Mouse (Mus musculus): ENCODE measurements at regions not wholly inside any gene's neighbourhood (a gene's known extent, or its start where the extent isn't known, plus 50 kb on each side); places are given as distances from the start of the nearest gene placed in this dataset.
A peak's percentile ranks its signal among the peaks of the same experiment; 100 is the strongest.

GRCm38 (mm10) chr10:16618752-16619151 is 1104.3 kb upstream of the Cited2 start:
- DNase-seq (ENCODE audit: low spot score in 2 of 2): no peak
- no peak overlapping the region for H3K27ac ChIP-seq
- no peak for TF ChIP-seq CTCF (conservative IDR thresholded peaks at IDR 0.05)
- H3K4me3 ChIP-seq: no peak overlapping the region

GRCm38 (mm10) chr10:16619584-16619983 is 1103.4 kb upstream of the Cited2 start:
- no peak overlapping the region for H3K4me3 ChIP-seq
- TF ChIP-seq CTCF (conservative IDR thresholded peaks at IDR 0.05): no peak
- DNase-seq (ENCODE audit: low spot score in 2 of 2): no peak
- H3K27ac ChIP-seq: no peak overlapping the region

- Histone ChIP-seq H3K4me3 (no peak overlapping the region), H3K27ac (no peak overlapping the region)
- no peak for TF ChIP-seq CTCF (conservative IDR thresholded peaks at IDR 0.05)
- DNase-seq (ENCODE audit: low spot score in 2 of 2): no peak
Observed at GRCm38 (mm10) chr10:16620804-16621559, 1102.0 kb upstream of the Cited2 start.

- no peak for TF ChIP-seq CTCF (conservative IDR thresholded peaks at IDR 0.05)
- DNase-seq (ENCODE audit: low spot score in 2 of 2): no peak
- no peak overlapping the region for H3K4me3 ChIP-seq
- H3K27ac ChIP-seq: no peak overlapping the region
Observed at GRCm38 (mm10) chr10:16622821-16623220, 1100.2 kb upstream of the Cited2 start.

- no peak for TF ChIP-seq CTCF (conservative IDR thresholded peaks at IDR 0.05)
- Histone ChIP-seq H3K27ac (no peak overlapping the region), H3K4me3 (no peak overlapping the region)
- no peak for DNase-seq (ENCODE audit: low spot score in 2 of 2)
Observed at GRCm38 (mm10) chr10:16633236-16633635, 1089.8 kb upstream of the Cited2 start.

- DNase-seq (ENCODE audit: low spot score in 2 of 2): no peak
- TF ChIP-seq CTCF (conservative IDR thresholded peaks at IDR 0.05): no peak
- Histone ChIP-seq H3K27ac (no peak overlapping the region), H3K4me3 (no peak overlapping the region)
Observed at GRCm38 (mm10) chr10:16635463-16635862, 1087.6 kb upstream of the Cited2 start.

GRCm38 (mm10) chr10:16637006-16637405 is 1086.0 kb upstream of the Cited2 start:
- TF ChIP-seq CTCF (conservative IDR thresholded peaks at IDR 0.05): peak; percentile 70
- no peak overlapping the region for H3K27ac ChIP-seq
- DNase-seq (ENCODE audit: low spot score in 2 of 2): peak in 1 of 2 experiments; percentile 12

GRCm38 (mm10) chr10:16638111-16638510 is 1084.9 kb upstream of the Cited2 start:
- Histone ChIP-seq H3K27ac (no peak overlapping the region), H3K4me3 (no peak overlapping the region)
- no peak for DNase-seq (ENCODE audit: low spot score in 2 of 2)
- no peak for TF ChIP-seq CTCF (conservative IDR thresholded peaks at IDR 0.05)

More at GRCm38 (mm10) chr10:16637006-16637405, 1086.0 kb upstream of the Cited2 start:
- no peak overlapping the region for H3K4me3 ChIP-seq

GRCm38 (mm10) chr10:16640136-16640535 is 1082.9 kb upstream of the Cited2 start:
- TF ChIP-seq CTCF (conservative IDR thresholded peaks at IDR 0.05): no peak
- no peak for DNase-seq (ENCODE audit: low spot score in 2 of 2)
- H3K27ac ChIP-seq: no peak overlapping the region
- H3K4me3 ChIP-seq: no peak overlapping the region

GRCm38 (mm10) chr10:16650120-16650519 is 1072.9 kb upstream of the Cited2 start:
- TF ChIP-seq CTCF (conservative IDR thresholded peaks at IDR 0.05): no peak
- H3K27ac ChIP-seq: no peak overlapping the region
- DNase-seq (ENCODE audit: low spot score in 2 of 2): no peak
- no peak overlapping the region for H3K4me3 ChIP-seq

- no peak overlapping the region for H3K4me3 ChIP-seq
- TF ChIP-seq CTCF (conservative IDR thresholded peaks at IDR 0.05): no peak
Observed at GRCm38 (mm10) chr10:16652450-16652849, 1070.6 kb upstream of the Cited2 start.

GRCm38 (mm10) chr10:16664483-16664882 is 1058.5 kb upstream of the Cited2 start:
- Histone ChIP-seq H3K4me3 (no peak overlapping the region), H3K27ac (no peak overlapping the region)
- DNase-seq (ENCODE audit: low spot score in 2 of 2): no peak
- TF ChIP-seq CTCF (conservative IDR thresholded peaks at IDR 0.05): no peak

More at GRCm38 (mm10) chr10:16652450-16652849, 1070.6 kb upstream of the Cited2 start:
- no peak for DNase-seq (ENCODE audit: low spot score in 2 of 2)
- no peak overlapping the region for H3K27ac ChIP-seq

- H3K27ac ChIP-seq: no peak overlapping the region
- DNase-seq (ENCODE audit: low spot score in 2 of 2): no peak
- no peak for TF ChIP-seq CTCF (conservative IDR thresholded peaks at IDR 0.05)
- H3K4me3 ChIP-seq: no peak overlapping the region
Observed at GRCm38 (mm10) chr10:16670286-16670685, 1052.7 kb upstream of the Cited2 start.

GRCm38 (mm10) chr10:16681001-16681400 is 1042.0 kb upstream of the Cited2 start:
- DNase-seq (ENCODE audit: low spot score in 2 of 2): no peak
- no peak overlapping the region for H3K27ac ChIP-seq
- TF ChIP-seq CTCF (conservative IDR thresholded peaks at IDR 0.05): no peak
- H3K4me3 ChIP-seq: no peak overlapping the region

Measured in layer of hippocampus, adult 2 months (tissue).